Mouse (Mus musculus): ENCODE measurements around the gene Adrb1. TPM values are rescaled to one million over a fixed set of nuclear protein-coding genes. Genes with fewer than 3 reads are reported as not detected.
A peak's percentile ranks its signal among the peaks of the same experiment; 100 is the strongest.

The Adrb1 gene
- polyA plus RNA-seq, 1 experiment from 2014 or later, result 1.5 TPM

DNA sequence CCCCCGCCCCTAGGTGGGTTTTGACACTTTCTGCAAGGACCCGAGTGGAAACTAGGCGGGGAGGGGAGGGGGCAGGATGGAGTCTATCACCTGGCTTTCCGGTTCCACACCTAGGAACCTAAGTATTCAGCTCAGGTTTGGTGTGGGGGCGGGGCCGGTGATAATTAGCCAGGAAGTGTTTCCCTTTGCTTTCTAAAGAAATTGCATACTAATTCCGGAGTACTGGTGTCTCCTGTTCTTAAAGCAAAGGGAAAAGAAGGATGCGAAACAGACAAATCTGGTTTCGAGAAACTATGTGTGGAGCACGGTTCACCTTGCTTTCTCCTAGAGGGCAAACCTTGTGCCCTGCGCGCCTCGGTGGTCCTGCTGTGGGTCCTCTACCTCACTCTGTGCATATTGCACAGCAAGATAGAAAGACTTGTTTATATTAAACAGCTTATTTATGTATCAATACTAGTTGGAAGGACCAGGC lies 2.2 kb downstream of the Adrb1 start:
- H3K27ac ChIP-seq (ENCODE audit: low read depth, low read length), result 0 out of 2 replicates have a peak overlapping the region, but pooled peaks have one; percentile 8
- peaks cover 24% of the 10 kb centered on the region for H3K4me1 ChIP-seq (ENCODE audit: control insufficient read depth, insufficient read depth, low read length)
- peak overlapping the region; percentile 80 for H3K9ac ChIP-seq (ENCODE audit: low read depth, low read length)
- 4% methylated on average over 13 of the region's 13 CpGs for WGBS (ENCODE audit: insufficient replicate concordance)
- peak overlapping the region; percentile 62 for H3K4me3 ChIP-seq (ENCODE audit: low read depth, low read length)
- peak overlapping the region; percentile 79 for H3K4me2 ChIP-seq
- H3K27me3 ChIP-seq (ENCODE audit: control insufficient read depth, insufficient read depth, low read length), result peaks cover 45% of the 10 kb centered on the region
- H3K36me3 ChIP-seq (ENCODE audit: control insufficient read depth, insufficient read depth, low read length), result no peaks in the 10 kb centered on the region
- ATAC-seq (replicated peaks; ENCODE audit: insufficient number of reproducible peaks, low FRiP score, low TSS enrichment), result no peak
- no peaks in the 10 kb centered on the region for H3K9me3 ChIP-seq (replicated peaks; ENCODE audit: control insufficient read depth, low read length)

DNA sequence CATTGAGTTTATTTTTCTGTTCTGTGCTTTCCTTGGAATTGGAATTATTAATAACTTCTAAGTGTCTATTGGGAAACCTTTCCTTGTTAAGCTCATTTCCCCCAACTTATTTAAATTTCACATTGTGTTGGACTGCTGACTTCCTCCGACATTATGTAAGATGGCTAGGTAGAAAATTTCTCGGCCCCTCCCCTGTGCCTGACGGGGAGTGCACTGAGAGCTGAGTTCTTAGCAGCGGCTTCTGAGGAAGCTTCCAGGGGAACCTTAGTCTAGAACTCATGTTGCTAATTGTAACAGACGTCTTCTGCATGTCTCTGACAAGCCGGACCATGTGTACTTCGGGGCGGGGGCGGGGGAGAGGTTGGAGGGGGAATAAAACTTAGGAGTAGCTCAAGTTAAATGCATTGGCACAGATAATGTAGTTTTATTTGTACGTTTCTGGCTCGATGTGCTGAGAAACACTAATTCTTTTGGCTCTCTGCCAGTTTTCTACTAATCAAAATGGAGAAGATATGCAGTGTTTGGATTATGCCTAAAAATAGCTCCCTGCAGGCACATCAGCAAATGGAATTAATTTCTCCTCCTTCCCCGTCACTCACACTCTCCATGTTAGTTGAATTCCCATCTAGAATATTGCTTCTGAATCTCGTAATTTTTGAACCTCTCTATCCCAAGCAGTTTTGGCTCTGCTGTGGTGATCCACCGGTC lies 5.3 kb downstream of the Adrb1 start:
- 55% methylated on average over 14 of the region's 14 CpGs for WGBS (ENCODE audit: insufficient replicate concordance)
- H3K9me3 ChIP-seq (replicated peaks; ENCODE audit: control insufficient read depth, low read length), result no peaks in the 10 kb centered on the region
- H3K27ac ChIP-seq (ENCODE audit: low read depth, low read length), result no peak overlapping the region
- H3K9ac ChIP-seq (ENCODE audit: low read depth, low read length), result no peak overlapping the region
- H3K4me2 ChIP-seq, result no peak overlapping the region; the same call in none of the 2 replicates
- H3K27me3 ChIP-seq (ENCODE audit: control insufficient read depth, insufficient read depth, low read length), result peaks cover 19% of the 10 kb centered on the region
- no peak overlapping the region for H3K4me3 ChIP-seq (ENCODE audit: low read depth, low read length)
- H3K4me1 ChIP-seq (ENCODE audit: control insufficient read depth, insufficient read depth, low read length), result peaks cover 21% of the 10 kb centered on the region
- ATAC-seq (replicated peaks; ENCODE audit: insufficient number of reproducible peaks, low FRiP score, low TSS enrichment), result no peak
- H3K36me3 ChIP-seq (ENCODE audit: control insufficient read depth, insufficient read depth, low read length), result no peaks in the 10 kb centered on the region

GRCm38 (mm10) chr19:56734033-56734572 lies 12.1 kb downstream of the Adrb1 start:
- H3K27ac ChIP-seq (ENCODE audit: low read depth, low read length), result no peak overlapping the region
- no peak overlapping the region for H3K4me3 ChIP-seq (ENCODE audit: low read depth, low read length)
- no peak overlapping the region for H3K9ac ChIP-seq (ENCODE audit: low read depth, low read length)
- H3K36me3 ChIP-seq (ENCODE audit: control insufficient read depth, insufficient read depth, low read length), result no peaks in the 10 kb centered on the region
- H3K4me1 ChIP-seq (ENCODE audit: control insufficient read depth, insufficient read depth, low read length), result peaks cover 6% of the 10 kb centered on the region
- ATAC-seq (replicated peaks; ENCODE audit: insufficient number of reproducible peaks, low FRiP score, low TSS enrichment), result no peak
- 60% methylated on average over 7 of the region's 7 CpGs for WGBS (ENCODE audit: insufficient replicate concordance)
- no peaks in the 10 kb centered on the region for H3K27me3 ChIP-seq (ENCODE audit: control insufficient read depth, insufficient read depth, low read length)
- no peaks in the 10 kb centered on the region for H3K9me3 ChIP-seq (replicated peaks; ENCODE audit: control insufficient read depth, low read length)
- no peak overlapping the region for H3K4me2 ChIP-seq

DNA sequence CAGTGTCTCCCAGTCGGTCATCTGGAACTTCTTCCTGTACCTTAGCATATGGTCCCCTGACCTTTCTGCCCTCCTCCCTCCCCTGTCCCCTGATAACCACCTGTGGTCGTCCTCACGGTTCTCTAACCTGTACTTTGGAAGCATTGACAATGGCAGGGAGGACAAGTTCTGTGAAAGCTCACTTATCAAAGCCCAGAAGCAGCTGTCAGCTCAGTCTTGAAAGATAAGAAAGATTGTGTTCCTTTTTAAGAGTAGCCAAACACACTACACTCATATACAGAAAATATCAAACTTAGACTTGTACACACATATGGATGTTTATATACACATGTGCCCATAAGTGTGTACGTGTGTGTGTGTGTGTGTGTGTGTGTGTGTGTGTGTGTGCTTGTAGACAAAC lies 13.7 kb downstream of the Adrb1 start:
- Histone ChIP-seq H3K4me1 (ENCODE audit: control insufficient read depth, insufficient read depth, low read length) (peaks cover 3% of the 10 kb centered on the region; the same call in 1 of the 2 replicates), H3K4me3 (ENCODE audit: low read depth, low read length) (no peak overlapping the region), H3K27ac (ENCODE audit: low read depth, low read length) (no peak overlapping the region), H3K36me3 (ENCODE audit: control insufficient read depth, insufficient read depth, low read length) (no peaks in the 10 kb centered on the region), H3K9ac (ENCODE audit: low read depth, low read length) (no peak overlapping the region), H3K9me3 (replicated peaks; ENCODE audit: control insufficient read depth, low read length) (no peaks in the 10 kb centered on the region), H3K27me3 (ENCODE audit: control insufficient read depth, insufficient read depth, low read length) (no peaks in the 10 kb centered on the region), H3K4me2 (no peak overlapping the region)
- ATAC-seq (replicated peaks; ENCODE audit: insufficient number of reproducible peaks, low FRiP score, low TSS enrichment), result no peak
- 40% methylated on average over 4 of the region's 4 CpGs for WGBS (ENCODE audit: insufficient replicate concordance)

DNA sequence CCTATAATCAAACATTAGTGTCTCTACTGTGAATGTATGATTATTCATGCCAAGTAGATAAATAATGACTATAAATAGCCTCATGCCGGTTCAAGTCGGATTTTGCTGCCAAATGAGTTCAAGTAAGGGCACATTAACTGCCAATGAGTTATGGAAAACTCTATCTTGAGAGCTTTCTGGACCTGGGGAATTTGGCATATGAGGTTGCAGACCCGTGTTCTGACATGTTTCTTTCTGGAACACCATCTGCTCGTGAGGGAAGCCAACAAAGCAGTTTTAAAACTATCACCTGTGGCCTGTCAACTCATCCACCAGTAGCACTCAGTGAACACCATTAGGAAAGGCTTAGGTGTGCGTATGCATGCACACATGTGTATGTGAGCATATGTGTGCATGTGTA lies 14.3 kb downstream of the Adrb1 start:
- Histone ChIP-seq H3K27me3 (ENCODE audit: control insufficient read depth, insufficient read depth, low read length) (no peaks in the 10 kb centered on the region), H3K9ac (ENCODE audit: low read depth, low read length) (no peak overlapping the region), H3K4me1 (ENCODE audit: control insufficient read depth, insufficient read depth, low read length) (peaks cover 3% of the 10 kb centered on the region; the same call in 1 of the 2 replicates), H3K36me3 (ENCODE audit: control insufficient read depth, insufficient read depth, low read length) (no peaks in the 10 kb centered on the region), H3K27ac (ENCODE audit: low read depth, low read length) (no peak overlapping the region), H3K9me3 (replicated peaks; ENCODE audit: control insufficient read depth, low read length) (no peaks in the 10 kb centered on the region), H3K4me2 (no peak overlapping the region), H3K4me3 (ENCODE audit: low read depth, low read length) (no peak overlapping the region)
- 66% methylated on average over 5 of the region's 5 CpGs for WGBS (ENCODE audit: insufficient replicate concordance)
- no peak for ATAC-seq (replicated peaks; ENCODE audit: insufficient number of reproducible peaks, low FRiP score, low TSS enrichment)

- H3K4me1 ChIP-seq (ENCODE audit: control insufficient read depth, insufficient read depth, low read length), result peaks cover 11% of the 10 kb centered on the region
- no peak overlapping the region for H3K9ac ChIP-seq (ENCODE audit: low read depth, low read length)
- no peak overlapping the region for H3K27ac ChIP-seq (ENCODE audit: low read depth, low read length)
- no peak for ATAC-seq (replicated peaks; ENCODE audit: insufficient number of reproducible peaks, low FRiP score, low TSS enrichment)
- WGBS (ENCODE audit: insufficient replicate concordance), result 59% methylated on average over 7 of the region's 7 CpGs
- H3K27me3 ChIP-seq (ENCODE audit: control insufficient read depth, insufficient read depth, low read length), result no peaks in the 10 kb centered on the region
- H3K36me3 ChIP-seq (ENCODE audit: control insufficient read depth, insufficient read depth, low read length), result no peaks in the 10 kb centered on the region
- H3K9me3 ChIP-seq (replicated peaks; ENCODE audit: control insufficient read depth, low read length), result no peaks in the 10 kb centered on the region
- H3K4me2 ChIP-seq, result no peak overlapping the region
- no peak overlapping the region for H3K4me3 ChIP-seq (ENCODE audit: low read depth, low read length)
Measured at GRCm38 (mm10) chr19:56745061-56745460, 23.1 kb downstream of the Adrb1 start.

DNA sequence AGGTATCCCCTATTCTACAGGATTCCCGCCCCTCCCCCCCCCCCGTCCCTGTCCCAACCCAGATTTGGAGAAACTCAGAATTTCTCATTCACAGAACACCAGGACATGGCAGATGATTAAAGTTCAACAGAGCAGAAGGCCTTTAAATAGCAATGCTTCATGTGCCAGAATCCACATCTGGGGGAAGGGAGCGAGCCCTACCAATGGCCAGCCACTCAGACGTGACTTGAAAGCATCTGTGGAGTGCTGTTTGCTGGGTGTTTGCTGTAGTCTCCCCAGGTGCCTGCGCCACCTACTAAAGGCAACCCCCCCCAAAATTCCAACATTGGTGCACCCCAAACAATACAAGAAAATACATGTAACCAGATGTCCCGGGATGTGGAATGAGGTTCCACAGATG lies 23.5 kb downstream of the Adrb1 start:
- no peak for ATAC-seq (replicated peaks; ENCODE audit: insufficient number of reproducible peaks, low FRiP score, low TSS enrichment)
- Histone ChIP-seq H3K4me1 (ENCODE audit: control insufficient read depth, insufficient read depth, low read length) (peaks cover 11% of the 10 kb centered on the region), H3K36me3 (ENCODE audit: control insufficient read depth, insufficient read depth, low read length) (no peaks in the 10 kb centered on the region), H3K9ac (ENCODE audit: low read depth, low read length) (no peak overlapping the region), H3K4me2 (no peak overlapping the region), H3K27me3 (ENCODE audit: control insufficient read depth, insufficient read depth, low read length) (no peaks in the 10 kb centered on the region), H3K27ac (ENCODE audit: low read depth, low read length) (no peak overlapping the region), H3K4me3 (ENCODE audit: low read depth, low read length) (no peak overlapping the region), H3K9me3 (replicated peaks; ENCODE audit: control insufficient read depth, low read length) (no peaks in the 10 kb centered on the region)
- 66% methylated on average over 6 of the region's 6 CpGs for WGBS (ENCODE audit: insufficient replicate concordance)

DNA sequence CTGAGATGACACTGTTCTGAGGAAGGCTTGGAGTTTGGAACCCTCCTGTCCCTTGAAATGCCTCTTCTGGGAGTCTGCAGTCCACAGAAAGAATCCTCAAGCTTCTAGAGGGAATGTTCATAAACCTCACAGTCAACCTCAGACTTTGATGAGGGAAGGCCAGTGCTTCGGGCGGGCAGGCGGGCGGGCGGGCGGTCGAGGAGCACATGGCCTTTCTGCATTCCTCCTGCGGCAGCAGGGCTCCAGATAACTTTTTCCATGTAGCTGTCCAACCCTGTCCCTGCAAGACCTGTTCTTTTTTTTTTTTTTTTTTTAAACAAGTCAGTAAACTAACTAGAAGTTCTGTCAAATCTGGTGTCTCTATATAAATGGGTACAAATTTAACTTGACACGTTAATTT lies 24.6 kb downstream of the Adrb1 start:
- Histone ChIP-seq H3K9ac (ENCODE audit: low read depth, low read length) (no peak overlapping the region), H3K27ac (ENCODE audit: low read depth, low read length) (0 out of 2 replicates have a peak overlapping the region, but pooled peaks have one; percentile 22), H3K4me3 (ENCODE audit: low read depth, low read length) (no peak overlapping the region), H3K4me1 (ENCODE audit: control insufficient read depth, insufficient read depth, low read length) (peaks cover 11% of the 10 kb centered on the region), H3K9me3 (replicated peaks; ENCODE audit: control insufficient read depth, low read length) (no peaks in the 10 kb centered on the region), H3K27me3 (ENCODE audit: control insufficient read depth, insufficient read depth, low read length) (no peaks in the 10 kb centered on the region), H3K36me3 (ENCODE audit: control insufficient read depth, insufficient read depth, low read length) (no peaks in the 10 kb centered on the region), H3K4me2 (no peak overlapping the region)
- 52% methylated on average over 9 of the region's 9 CpGs for WGBS (ENCODE audit: insufficient replicate concordance)
- ATAC-seq (replicated peaks; ENCODE audit: insufficient number of reproducible peaks, low FRiP score, low TSS enrichment), result no peak

DNA sequence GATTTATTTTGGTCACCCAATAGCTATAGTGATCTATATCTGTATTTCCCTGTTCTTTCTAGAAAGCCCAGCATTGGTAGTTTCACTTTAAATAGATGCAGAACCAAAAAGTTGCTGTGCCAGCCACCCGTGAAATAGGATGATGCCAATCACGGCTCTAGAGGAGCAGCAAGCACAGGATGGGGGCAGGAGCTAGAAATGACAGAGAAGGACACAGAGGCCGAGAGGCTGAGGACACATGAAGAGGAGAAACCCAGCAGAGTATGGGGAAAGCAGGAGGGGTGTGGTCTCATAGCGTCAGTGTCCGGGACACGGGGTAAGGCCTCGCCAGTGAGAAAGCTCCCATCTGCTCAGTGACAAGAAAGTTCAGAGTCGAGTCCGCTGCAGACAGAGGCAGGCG lies 25.9 kb downstream of the Adrb1 start:
- H3K9me3 ChIP-seq (replicated peaks; ENCODE audit: control insufficient read depth, low read length), result no peaks in the 10 kb centered on the region
- no peak overlapping the region for H3K4me2 ChIP-seq
- H3K4me3 ChIP-seq (ENCODE audit: low read depth, low read length), result no peak overlapping the region
- H3K9ac ChIP-seq (ENCODE audit: low read depth, low read length), result no peak overlapping the region
- H3K27ac ChIP-seq (ENCODE audit: low read depth, low read length), result no peak overlapping the region
- no peaks in the 10 kb centered on the region for H3K27me3 ChIP-seq (ENCODE audit: control insufficient read depth, insufficient read depth, low read length)
- no peaks in the 10 kb centered on the region for H3K36me3 ChIP-seq (ENCODE audit: control insufficient read depth, insufficient read depth, low read length)
- 50% methylated on average over 10 of the region's 10 CpGs for WGBS (ENCODE audit: insufficient replicate concordance)
- H3K4me1 ChIP-seq (ENCODE audit: control insufficient read depth, insufficient read depth, low read length), result peaks cover 8% of the 10 kb centered on the region
- ATAC-seq (replicated peaks; ENCODE audit: insufficient number of reproducible peaks, low FRiP score, low TSS enrichment), result no peak
